Mouse (Mus musculus): Measurements from ENCODE around the gene Ncmap. TPM values are rescaled to one million over a fixed set of nuclear protein-coding genes. Genes with fewer than 3 reads are reported as not detected.

The Ncmap gene
- polyA plus RNA-seq (2016; fragmentation: Nextera tagmentation; extraction: Ambion mirVana): 0.46 and 1.2 TPM in 2 replicates

DNA sequence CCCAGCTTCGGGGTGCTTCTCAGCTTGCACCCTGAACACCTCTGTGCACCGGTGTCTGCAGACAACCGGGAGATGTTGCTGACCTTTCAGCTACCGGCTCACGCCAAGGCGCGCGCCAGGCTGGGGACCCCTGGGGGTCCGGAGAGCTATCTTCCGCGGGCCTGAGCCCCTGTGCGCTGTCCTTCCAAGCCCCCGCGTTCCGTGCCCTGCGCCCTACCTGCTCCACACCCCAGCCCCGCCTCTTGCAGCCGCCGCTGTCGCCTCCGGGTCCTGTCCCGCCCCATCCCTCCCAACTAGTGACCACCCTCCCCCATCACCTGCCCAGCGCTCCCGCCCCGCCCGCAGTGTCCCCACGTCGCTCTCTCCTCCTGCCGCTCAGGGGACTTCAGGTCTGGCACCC, at the start of gene Ncmap:
TSS of gene Ncmap (minus strand) at position 237 of the 400 bp plus-strand sequence.
- Histone ChIP-seq H3K27me3 (ENCODE audit: insufficient read depth, poor library complexity, severe bottlenecking) (peaks cover 53% of the 10 kb centered on the region), H3K36me3 (no peaks in the 10 kb centered on the region), H3K9me3 (no peaks in the 10 kb centered on the region), H3K27ac (peak within 1 kb of the TSS; percentile 67; the same call in 1 of the 2 replicates), H3K4me1 (peaks cover 12% of the 10 kb centered on the region), H3K4me3 (peak within 1 kb of the TSS; percentile 66)
- no peak for DNase-seq (ENCODE audit: low spot score)
- WGBS: under 1% methylated on average over 29 of the region's 29 CpGs

DNA sequence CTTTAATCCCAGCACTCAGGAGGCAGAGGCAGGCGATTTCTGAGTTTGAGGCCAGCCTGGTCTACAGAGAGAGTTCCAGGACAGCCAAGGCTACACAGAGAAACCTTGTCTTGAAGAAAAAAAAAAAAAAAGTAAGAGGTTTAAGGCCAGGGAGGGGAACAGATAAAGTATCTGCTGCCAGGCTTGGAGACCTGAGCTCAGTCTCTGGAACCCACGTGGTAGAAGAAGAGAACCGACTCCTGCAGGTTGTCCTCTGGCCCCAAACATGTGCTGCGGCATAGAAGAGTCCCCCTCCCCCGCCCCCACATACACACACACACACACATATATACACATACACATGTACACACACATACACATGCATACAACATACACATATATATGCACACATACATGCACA, 44.4 kb upstream of the Ncmap start:
- WGBS: 66% methylated on average over 5 of the region's 5 CpGs

DNA sequence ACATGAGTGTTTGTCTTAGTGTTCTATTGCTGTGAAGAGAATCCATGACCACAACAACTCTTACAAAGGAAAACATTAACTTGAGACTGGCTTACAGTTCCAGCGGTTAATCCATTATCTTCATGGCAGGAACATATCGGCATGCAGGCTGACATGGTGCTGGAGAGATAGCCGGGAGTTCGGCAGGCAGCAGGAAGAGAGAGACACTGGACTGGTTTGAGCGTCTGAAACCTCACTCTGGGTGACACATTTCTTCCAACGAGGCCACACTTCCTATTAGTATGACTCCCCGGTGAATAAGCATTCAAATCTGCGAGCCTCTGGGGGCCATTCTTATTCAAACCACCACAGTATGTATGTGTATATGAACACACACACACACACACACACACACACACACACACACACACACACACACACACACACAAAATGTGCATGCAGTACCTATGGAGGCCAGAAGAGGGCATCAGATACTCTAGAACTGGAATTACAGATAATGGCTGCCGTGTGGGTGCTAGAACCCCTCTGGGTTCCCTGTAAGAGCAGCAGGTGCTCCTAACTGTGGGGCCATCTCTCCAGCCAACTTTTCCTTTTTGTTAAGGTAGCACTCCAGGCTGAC, 42.0 kb upstream of the Ncmap start:
- Histone ChIP-seq H3K4me3 (no peak overlapping the region), H3K36me3 (no peaks in the 10 kb centered on the region), H3K27ac (peak overlapping the region; percentile 83), H3K27me3 (ENCODE audit: insufficient read depth, poor library complexity, severe bottlenecking) (no peaks in the 10 kb centered on the region), H3K9me3 (no peaks in the 10 kb centered on the region), H3K4me1 (peaks cover 23% of the 10 kb centered on the region)
- peak; percentile 82 for DNase-seq (ENCODE audit: low spot score)
- 34% methylated on average over 9 of the region's 9 CpGs for WGBS

More for the DNA sequence above, 44.4 kb upstream of the Ncmap start:
- DNase-seq (ENCODE audit: low spot score): no peak
- no peaks in the 10 kb centered on the region for H3K27me3 ChIP-seq (ENCODE audit: insufficient read depth, poor library complexity, severe bottlenecking)
- no peaks in the 10 kb centered on the region for H3K36me3 ChIP-seq
- H3K9me3 ChIP-seq: no peaks in the 10 kb centered on the region
- peaks cover 11% of the 10 kb centered on the region for H3K4me1 ChIP-seq
- H3K27ac ChIP-seq: no peak overlapping the region
- H3K4me3 ChIP-seq: no peak overlapping the region

DNA sequence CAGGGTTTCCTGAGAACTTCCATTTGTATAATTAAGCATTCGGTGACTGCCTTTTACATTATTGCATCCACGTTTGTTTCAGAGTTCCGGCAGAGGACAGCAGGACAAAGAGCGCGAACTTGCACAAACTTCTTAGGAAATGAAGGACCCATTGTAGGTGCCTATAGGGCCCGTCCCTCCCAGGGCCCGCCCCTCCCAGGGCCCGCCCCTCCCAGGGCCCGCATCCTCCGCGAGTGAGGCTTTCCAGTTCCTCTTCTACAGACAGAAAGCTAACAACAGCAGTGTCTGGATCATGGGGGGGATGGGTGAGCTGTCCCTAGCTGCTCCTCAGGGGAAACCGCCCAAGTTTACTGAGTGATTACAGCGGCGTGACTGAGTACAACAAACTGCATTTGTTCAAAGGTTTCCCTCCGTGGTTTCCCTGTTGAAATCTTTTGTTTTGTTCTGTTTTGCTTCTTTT, 41.2 kb upstream of the Ncmap start:
- H3K27me3 ChIP-seq (ENCODE audit: insufficient read depth, poor library complexity, severe bottlenecking): no peaks in the 10 kb centered on the region
- H3K4me1 ChIP-seq: peaks cover 29% of the 10 kb centered on the region
- peak overlapping the region; percentile 83 for H3K27ac ChIP-seq
- peak overlapping the region; percentile 43 for H3K4me3 ChIP-seq
- no peaks in the 10 kb centered on the region for H3K36me3 ChIP-seq
- no peaks in the 10 kb centered on the region for H3K9me3 ChIP-seq
- DNase-seq (ENCODE audit: low spot score): peak; percentile 93
- WGBS: 3% methylated on average over 15 of the region's 15 CpGs

DNA sequence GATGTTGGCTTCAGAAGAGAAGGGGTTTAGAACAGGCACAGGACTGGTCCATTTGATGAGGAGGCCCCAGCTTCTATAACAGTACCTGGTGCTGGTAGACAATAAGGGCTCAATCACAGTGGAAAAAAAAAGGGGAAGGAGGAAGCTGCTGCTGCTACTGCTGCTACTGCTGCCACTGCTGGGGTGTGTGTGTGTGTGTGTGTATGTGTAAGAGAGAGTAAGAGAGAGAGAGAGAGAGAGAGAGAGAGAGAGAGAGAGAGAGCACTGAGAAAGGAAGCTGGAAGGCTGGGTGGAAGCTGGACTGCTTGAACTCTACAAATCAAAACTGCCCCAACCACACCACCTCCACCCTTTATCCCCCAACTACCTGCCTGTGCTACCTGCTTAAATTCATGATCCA, 39.9 kb upstream of the Ncmap start:
- H3K27me3 ChIP-seq (ENCODE audit: insufficient read depth, poor library complexity, severe bottlenecking): no peaks in the 10 kb centered on the region
- no peaks in the 10 kb centered on the region for H3K9me3 ChIP-seq
- H3K27ac ChIP-seq: no peak overlapping the region
- H3K4me3 ChIP-seq: no peak overlapping the region
- no peaks in the 10 kb centered on the region for H3K36me3 ChIP-seq
- DNase-seq (ENCODE audit: low spot score): no peak
- peaks cover 40% of the 10 kb centered on the region for H3K4me1 ChIP-seq

DNA sequence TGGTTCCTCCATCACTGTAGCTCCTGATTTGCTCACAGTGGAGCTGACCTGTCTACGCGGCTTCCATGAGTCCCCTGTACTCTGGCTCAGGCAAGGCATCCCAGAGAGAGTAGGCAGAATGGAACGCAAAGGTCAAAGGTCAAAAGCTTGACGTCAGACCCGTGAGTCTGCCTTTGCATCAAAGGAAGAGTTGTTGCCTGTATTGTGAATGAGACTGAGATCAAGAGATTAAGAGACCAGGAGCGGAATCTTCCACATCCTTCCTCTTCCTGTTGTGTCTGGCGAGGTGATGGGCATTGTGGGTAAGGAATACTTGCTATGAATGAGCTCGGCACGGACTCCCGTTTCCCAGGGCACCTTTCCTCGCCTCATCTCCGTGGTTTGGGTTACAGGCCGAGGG, 38.3 kb upstream of the Ncmap start:
- no peak overlapping the region for H3K4me3 ChIP-seq
- DNase-seq (ENCODE audit: low spot score): no peak
- WGBS: 47% methylated on average over 13 of the region's 13 CpGs
- no peaks in the 10 kb centered on the region for H3K36me3 ChIP-seq
- H3K27me3 ChIP-seq (ENCODE audit: insufficient read depth, poor library complexity, severe bottlenecking): no peaks in the 10 kb centered on the region
- no peak overlapping the region for H3K27ac ChIP-seq
- H3K9me3 ChIP-seq: no peaks in the 10 kb centered on the region
- peaks cover 40% of the 10 kb centered on the region for H3K4me1 ChIP-seq

DNA sequence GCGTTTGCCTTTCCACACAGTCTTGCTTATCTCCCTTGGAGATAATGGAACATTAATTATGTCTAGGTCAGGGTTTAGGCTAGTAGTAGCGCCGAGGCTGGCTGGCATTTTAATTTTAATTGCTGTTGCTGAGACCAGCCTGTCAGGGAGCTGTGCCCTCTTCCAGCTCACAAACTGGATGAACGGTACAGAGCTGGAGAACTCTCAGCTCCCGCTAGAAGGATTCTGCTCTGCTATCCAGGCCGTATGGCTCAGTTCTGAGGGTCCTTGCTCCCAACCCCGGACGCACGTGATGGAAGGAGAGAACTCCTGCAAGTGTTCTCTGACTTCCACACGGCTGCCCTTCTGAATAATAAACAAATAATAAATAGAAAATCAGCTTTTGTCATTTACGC, 36.4 kb upstream of the Ncmap start:
- WGBS: 30% methylated on average over 11 of the region's 11 CpGs
- DNase-seq (ENCODE audit: low spot score): no peak
- peak overlapping the region; percentile 91 for H3K27ac ChIP-seq
- H3K9me3 ChIP-seq: no peaks in the 10 kb centered on the region
- H3K36me3 ChIP-seq: no peaks in the 10 kb centered on the region
- H3K4me3 ChIP-seq: peak overlapping the region; percentile 86
- peaks cover 33% of the 10 kb centered on the region for H3K4me1 ChIP-seq
- no peaks in the 10 kb centered on the region for H3K27me3 ChIP-seq (ENCODE audit: insufficient read depth, poor library complexity, severe bottlenecking)

DNA sequence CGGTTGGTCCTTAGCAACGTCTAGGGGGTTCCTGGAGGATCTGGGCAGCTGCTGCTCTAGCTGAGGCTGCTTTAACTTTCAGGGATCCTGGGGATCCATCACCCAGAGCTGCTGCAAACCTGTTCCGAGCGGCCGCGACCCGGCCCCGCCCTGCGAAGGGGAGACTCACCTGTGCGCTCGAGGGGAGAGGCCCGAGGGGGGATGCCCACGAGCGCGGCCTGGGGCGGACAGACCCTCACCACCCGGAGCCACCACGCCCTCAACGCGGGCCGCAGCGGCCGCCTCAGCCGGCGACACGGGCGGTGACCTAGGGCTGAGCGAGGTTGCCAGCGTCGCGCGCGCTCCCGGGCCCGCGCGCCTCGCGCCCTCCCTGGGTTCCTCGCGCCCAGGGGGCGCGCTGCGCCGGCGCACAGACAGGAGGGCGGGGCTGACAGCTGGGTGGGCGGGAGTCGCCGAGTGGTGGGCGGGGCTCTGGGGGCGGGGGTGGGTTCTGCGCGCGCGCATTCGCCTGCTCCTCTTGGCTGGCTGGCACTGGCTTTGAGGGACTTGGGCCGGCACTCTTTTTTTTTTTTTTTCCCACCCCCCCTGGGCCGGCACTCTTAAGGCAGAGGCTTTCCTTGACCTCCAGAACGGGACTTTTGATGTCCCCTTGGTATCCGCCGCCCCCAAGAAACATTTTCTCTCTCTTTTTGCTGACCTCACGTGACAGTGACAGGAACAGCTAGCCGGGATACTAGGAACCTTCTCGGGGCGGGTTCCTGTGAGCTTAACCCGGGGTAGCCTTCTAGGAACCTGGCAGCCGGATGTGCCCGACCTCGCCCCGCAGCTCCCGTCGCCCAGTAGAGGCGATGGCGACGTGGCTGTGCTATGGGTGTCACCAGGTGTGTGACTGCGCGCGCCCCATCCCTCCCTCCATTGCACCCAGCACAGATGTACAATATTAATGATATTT, 35.7 kb upstream of the Ncmap start, which contains the start of gene Rcan3:
TSS of gene Rcan3 (minus strand) at position 411 of the 952 bp plus-strand sequence.
- WGBS: 1% methylated on average over 79 of the region's 79 CpGs

DNA sequence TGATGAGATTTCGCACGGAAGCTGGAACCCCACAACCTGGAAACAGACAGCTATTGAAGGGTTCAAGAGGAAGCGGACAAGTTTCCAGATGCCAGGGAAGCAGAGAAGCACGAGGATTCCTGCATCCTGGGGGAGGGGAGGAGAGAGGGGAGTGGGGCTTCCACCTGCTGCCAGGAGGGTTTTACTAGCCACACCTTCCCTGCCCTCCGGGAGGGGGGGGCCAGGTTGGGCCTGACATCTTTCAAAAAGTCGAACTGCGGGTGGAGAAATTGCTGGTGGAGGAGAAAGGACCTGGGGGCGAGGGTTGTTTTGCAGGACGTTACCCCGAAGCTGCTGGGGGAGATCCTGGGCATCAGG, 35.0 kb upstream of the Ncmap start:
- Histone ChIP-seq H3K27me3 (ENCODE audit: insufficient read depth, poor library complexity, severe bottlenecking) (no peaks in the 10 kb centered on the region), H3K9me3 (no peaks in the 10 kb centered on the region), H3K27ac (peak overlapping the region; percentile 91), H3K4me1 (peaks cover 29% of the 10 kb centered on the region), H3K4me3 (peak overlapping the region; percentile 86), H3K36me3 (no peaks in the 10 kb centered on the region)
- WGBS: 8% methylated on average over 10 of the region's 10 CpGs
- DNase-seq (ENCODE audit: low spot score): no peak

More for the DNA sequence above, 35.7 kb upstream of the Ncmap start, which contains the start of gene Rcan3:
- Histone ChIP-seq H3K9me3 (no peaks in the 10 kb centered on the region), H3K4me3 (peak within 1 kb of the TSS; percentile 86), H3K27ac (peak within 1 kb of the TSS; percentile 91), H3K27me3 (ENCODE audit: insufficient read depth, poor library complexity, severe bottlenecking) (no peaks in the 10 kb centered on the region), H3K36me3 (no peaks in the 10 kb centered on the region), H3K4me1 (peaks cover 29% of the 10 kb centered on the region)
- peak; percentile 95 for DNase-seq (ENCODE audit: low spot score)

DNA sequence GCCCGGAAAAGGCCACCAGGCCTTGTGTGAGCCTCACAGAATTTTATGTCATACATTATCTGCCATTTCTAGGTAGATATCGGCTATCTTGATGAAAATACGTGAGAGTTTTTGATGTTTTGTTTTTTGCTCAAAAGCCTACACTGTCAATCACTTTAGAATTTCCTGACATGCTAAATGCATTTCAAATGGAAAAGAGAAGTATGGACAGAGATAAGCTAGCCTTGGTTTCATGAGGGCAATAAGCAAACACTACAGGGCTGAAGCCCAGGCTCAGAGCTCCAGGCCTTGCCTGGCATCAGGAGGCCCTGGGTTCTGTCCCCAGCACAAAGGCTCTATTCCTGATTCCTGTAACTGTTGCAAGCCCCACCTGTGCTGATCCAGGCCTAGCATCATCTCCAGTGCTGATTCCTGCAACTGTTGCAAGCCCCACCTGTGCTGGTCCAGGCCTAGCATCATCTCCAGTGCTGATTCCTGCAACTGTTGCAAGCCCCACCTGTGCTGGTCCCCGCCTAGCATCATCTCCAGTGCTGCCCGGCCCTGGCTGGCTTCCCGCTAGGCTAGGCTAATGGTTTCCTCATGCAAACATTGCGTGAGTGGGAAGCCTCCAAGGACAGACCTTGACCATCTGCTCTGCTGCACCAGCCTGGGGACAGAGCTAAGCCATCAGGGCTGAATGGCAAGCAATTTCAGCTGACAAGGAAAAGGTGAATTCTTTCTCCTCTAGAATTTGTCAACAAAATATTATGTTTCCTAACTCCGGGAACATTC, 32.1 kb upstream of the Ncmap start:
- Histone ChIP-seq H3K9me3 (no peaks in the 10 kb centered on the region), H3K27ac (no peak overlapping the region), H3K36me3 (no peaks in the 10 kb centered on the region), H3K4me3 (no peak overlapping the region), H3K27me3 (ENCODE audit: insufficient read depth, poor library complexity, severe bottlenecking) (no peaks in the 10 kb centered on the region), H3K4me1 (peaks cover 21% of the 10 kb centered on the region)
- DNase-seq (ENCODE audit: low spot score): no peak
- 83% methylated on average over 8 of the region's 8 CpGs for WGBS

DNA sequence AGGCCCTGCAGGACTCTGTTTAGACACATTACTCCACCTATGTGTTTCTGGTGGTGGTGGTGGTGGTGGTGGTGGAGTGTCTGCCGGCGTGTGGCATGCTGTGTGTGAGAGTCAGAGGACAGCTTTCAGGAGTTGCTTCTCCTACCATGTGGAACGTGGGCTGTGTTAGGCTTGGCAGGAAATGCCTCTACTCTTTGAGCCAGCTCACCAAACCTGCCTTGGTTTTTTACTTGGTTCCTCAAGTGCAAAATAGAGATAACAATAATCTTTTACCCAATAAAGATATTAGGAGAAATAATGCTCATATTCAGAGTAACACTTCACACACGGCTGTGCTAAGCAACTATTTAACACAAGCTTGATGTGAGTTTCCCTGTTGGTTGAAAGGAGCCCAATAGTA, 31.4 kb upstream of the Ncmap start:
- 81% methylated on average over 4 of the region's 4 CpGs for WGBS
- peaks cover 3% of the 10 kb centered on the region; the same call in 1 of the 2 replicates for H3K36me3 ChIP-seq
- no peak overlapping the region for H3K4me3 ChIP-seq
- no peak for DNase-seq (ENCODE audit: low spot score)
- no peaks in the 10 kb centered on the region for H3K9me3 ChIP-seq
- H3K27me3 ChIP-seq (ENCODE audit: insufficient read depth, poor library complexity, severe bottlenecking): no peaks in the 10 kb centered on the region
- H3K4me1 ChIP-seq: peaks cover 17% of the 10 kb centered on the region
- no peak overlapping the region for H3K27ac ChIP-seq

DNA sequence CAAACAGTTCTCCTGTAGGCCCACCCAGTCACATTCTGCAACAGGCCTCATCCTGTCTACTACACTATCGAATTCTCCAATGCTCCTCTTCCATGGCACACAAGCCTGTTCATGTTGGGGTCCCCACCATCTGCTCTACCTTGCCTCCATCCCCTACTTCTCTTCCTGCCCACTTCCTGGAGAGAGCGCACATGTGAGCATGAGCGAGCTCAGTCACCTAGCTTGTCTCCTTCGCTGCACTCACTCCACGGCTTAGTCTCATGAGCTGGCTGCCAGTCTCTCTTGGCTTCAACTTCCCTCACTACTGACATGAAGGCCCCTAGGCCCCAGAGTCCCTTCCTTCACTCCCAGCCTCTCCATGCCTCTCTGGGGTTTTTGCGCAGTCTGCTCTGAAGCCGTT, 28.6 kb upstream of the Ncmap start:
- Histone ChIP-seq H3K9me3 (no peaks in the 10 kb centered on the region), H3K4me3 (no peak overlapping the region), H3K36me3 (peaks cover 23% of the 10 kb centered on the region; the same call in 1 of the 2 replicates), H3K4me1 (peaks cover 4% of the 10 kb centered on the region; the same call in 1 of the 2 replicates), H3K27me3 (ENCODE audit: insufficient read depth, poor library complexity, severe bottlenecking) (no peaks in the 10 kb centered on the region), H3K27ac (no peak overlapping the region)
- 88% methylated on average over 7 of the region's 7 CpGs for WGBS
- DNase-seq (ENCODE audit: low spot score): no peak

Measured in heart, embryonic 10.5 days (tissue).